Mouse (Mus musculus): ENCODE measurements at regions not wholly inside any gene's neighbourhood (a gene's known extent, or its start where the extent isn't known, plus 50 kb on each side); places are given as distances from the start of the nearest gene placed in this dataset.

DNA sequence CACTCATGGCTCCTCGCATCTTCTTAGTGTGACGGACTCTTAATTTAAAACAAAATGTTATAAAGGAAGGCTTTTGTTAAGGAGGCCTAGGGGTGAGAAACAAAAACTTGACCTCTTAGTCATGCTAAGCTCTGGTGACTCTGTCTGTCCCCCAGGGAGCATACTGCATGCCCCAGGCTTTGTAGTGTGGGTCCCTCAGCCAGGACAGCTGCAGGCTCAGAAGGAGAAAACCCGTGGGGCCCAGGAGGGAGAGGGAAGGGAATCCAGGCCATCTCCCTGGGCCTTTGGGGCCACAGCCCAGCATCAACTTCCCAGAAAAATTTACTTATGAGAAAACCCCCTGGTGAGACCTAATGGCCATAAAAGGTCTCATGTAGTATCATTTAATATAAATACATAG lies 451.8 kb upstream of the Gulo start:
- TF ChIP-seq CTCF (IDR thresholded peaks at IDR 0.05; ENCODE audit: low read depth, low read length): no peak
- TF ChIP-seq POLR2A (IDR thresholded peaks at IDR 0.05; ENCODE audit: borderline replicate concordance, low read depth, low read length): no peak

Data from bone marrow macrophage, adult 2 months (primary cell).